Mouse (Mus musculus) testis, adult 2 months (tissue): ENCODE data around the gene Hip1r.

Experiments
- CTCF ChIP-seq: fragments of 200-500 bp; IDR thresholded peaks from 2 replicates; pipeline ENCODE4 v1.5.1; 2012; ENCODE audit warnings: low read depth, mild to moderate bottlenecking, inconsistent platforms, low read length, moderate library complexity; ENCODE audit not compliant: control insufficient read depth, insufficient read depth, insufficient replicate concordance
- POLR2A ChIP-seq: fragments of 200-500 bp; IDR thresholded peaks from 2 replicates; pipeline ENCODE4 v1.6.1; 2012; ENCODE audit warnings: low read depth, mild to moderate bottlenecking, inconsistent platforms, low read length, moderate library complexity; ENCODE audit not compliant: control insufficient read depth

- no peak for TF ChIP-seq CTCF
- no peak for TF ChIP-seq POLR2A
Observed at GRCm38 (mm10) chr5:123961046-123961445, 12.4 kb upstream of the Hip1r start.
